Mouse (Mus musculus): ENCODE data around the gene Zdhhc4. TPM values are rescaled to one million over a fixed set of nuclear protein-coding genes. Genes with fewer than 3 reads are reported as not detected.

The Zdhhc4 gene
- polyA plus RNA-seq, 1 experiment from 2014 or later, result 78.1 TPM

GRCm38 (mm10) chr5:143272108-143272507, 56.9 kb downstream of the Zdhhc4 start:
- no peak for DNase-seq (ENCODE audit: low spot score)
- Histone ChIP-seq H3K4me2 (replicated peaks) (no peak overlapping the region), H3K9me3 (ENCODE audit: control insufficient read depth, low read length) (no peaks in the 10 kb centered on the region), H3K4me1 (replicated peaks; ENCODE audit: control insufficient read depth, insufficient read depth, low read length) (peaks cover 19% of the 10 kb centered on the region), H3K4me3 (replicated peaks; ENCODE audit: low read length) (no peak overlapping the region), H3K27ac (no peak overlapping the region), H3K9ac (no peak overlapping the region), H3K36me3 (replicated peaks; ENCODE audit: control insufficient read depth, insufficient read depth) (no peaks in the 10 kb centered on the region), H3K27me3 (ENCODE audit: control insufficient read depth, insufficient read depth, low read length) (no peaks in the 10 kb centered on the region)
- no peak for ATAC-seq (ENCODE audit: low FRiP score)
- 80% methylated on average over 3 of the region's 3 CpGs for WGBS

GRCm38 (mm10) chr5:143271642-143272041, 57.4 kb downstream of the Zdhhc4 start:
- Histone ChIP-seq H3K4me2 (replicated peaks) (no peak overlapping the region), H3K27me3 (ENCODE audit: control insufficient read depth, insufficient read depth, low read length) (no peaks in the 10 kb centered on the region), H3K27ac (no peak overlapping the region), H3K4me1 (replicated peaks; ENCODE audit: control insufficient read depth, insufficient read depth, low read length) (peaks cover 19% of the 10 kb centered on the region), H3K36me3 (replicated peaks; ENCODE audit: control insufficient read depth, insufficient read depth) (no peaks in the 10 kb centered on the region), H3K9me3 (ENCODE audit: control insufficient read depth, low read length) (no peaks in the 10 kb centered on the region), H3K9ac (0 out of 2 replicates have a peak overlapping the region, but pooled peaks have one; percentile 24), H3K4me3 (replicated peaks; ENCODE audit: low read length) (no peak overlapping the region)
- ATAC-seq (ENCODE audit: low FRiP score) (no peak), DNase-seq (ENCODE audit: low spot score) (no peak)
- WGBS, result 88% methylated on average over 6 of the region's 6 CpGs

- no peaks in the 10 kb centered on the region for H3K27me3 ChIP-seq (ENCODE audit: control insufficient read depth, insufficient read depth, low read length)
- DNase-seq (ENCODE audit: low spot score), result no peak
- 3% methylated on average over 12 of the region's 12 CpGs for WGBS
- peak overlapping the region; percentile 95 for H3K9ac ChIP-seq
- peak; percentile 28; the same call in 1 of the 2 replicates for ATAC-seq (ENCODE audit: low FRiP score)
- peaks cover 22% of the 10 kb centered on the region for H3K4me1 ChIP-seq (replicated peaks; ENCODE audit: control insufficient read depth, insufficient read depth, low read length)
- H3K4me2 ChIP-seq (replicated peaks), result peak overlapping the region; percentile 82
- H3K27ac ChIP-seq, result peak overlapping the region; percentile 83; the same call in 1 of the 2 replicates
- no peaks in the 10 kb centered on the region for H3K36me3 ChIP-seq (replicated peaks; ENCODE audit: control insufficient read depth, insufficient read depth)
- peak overlapping the region; percentile 74 for H3K4me3 ChIP-seq (replicated peaks; ENCODE audit: low read length)
- no peaks in the 10 kb centered on the region for H3K9me3 ChIP-seq (ENCODE audit: control insufficient read depth, low read length)
Measured at GRCm38 (mm10) chr5:143270151-143270519, 58.9 kb downstream of the Zdhhc4 start.

GRCm38 (mm10) chr5:143269363-143270150, 59.5 kb downstream of the Zdhhc4 start, which contains the start of gene Zfp316:
Zfp316 (minus strand) TSS chr5:143270022.
- no peaks in the 10 kb centered on the region for H3K27me3 ChIP-seq (ENCODE audit: control insufficient read depth, insufficient read depth, low read length)
- H3K4me1 ChIP-seq (replicated peaks; ENCODE audit: control insufficient read depth, insufficient read depth, low read length), result peaks cover 22% of the 10 kb centered on the region
- peak within 1 kb of the TSS; percentile 82 for H3K4me2 ChIP-seq (replicated peaks)
- H3K36me3 ChIP-seq (replicated peaks; ENCODE audit: control insufficient read depth, insufficient read depth), result peaks cover 4% of the 10 kb centered on the region
- peak within 1 kb of the TSS; percentile 95 for H3K9ac ChIP-seq
- peak; percentile 77 for ATAC-seq (ENCODE audit: low FRiP score)
- DNase-seq (ENCODE audit: low spot score), result peak; percentile 80
- under 1% methylated on average over 66 of the region's 79 CpGs for WGBS
- peak within 1 kb of the TSS; percentile 74 for H3K4me3 ChIP-seq (replicated peaks; ENCODE audit: low read length)
- H3K27ac ChIP-seq, result peak within 1 kb of the TSS; percentile 83
- H3K9me3 ChIP-seq (ENCODE audit: control insufficient read depth, low read length), result no peaks in the 10 kb centered on the region

- 19% methylated on average over 8 of the region's 8 CpGs for WGBS
- H3K9ac ChIP-seq, result peak overlapping the region; percentile 95
Measured at GRCm38 (mm10) chr5:143268985-143269362, 60.1 kb downstream of the Zdhhc4 start.

GRCm38 (mm10) chr5:143266794-143267193, 62.3 kb downstream of the Zdhhc4 start:
- H3K27ac ChIP-seq, result no peak overlapping the region
- ATAC-seq (ENCODE audit: low FRiP score), result no peak
- WGBS, result 92% methylated on average over 6 of the region's 6 CpGs

More at GRCm38 (mm10) chr5:143268985-143269362, 60.1 kb downstream of the Zdhhc4 start:
- DNase-seq (ENCODE audit: low spot score), result no peak
- ATAC-seq (ENCODE audit: low FRiP score), result no peak
- Histone ChIP-seq H3K36me3 (replicated peaks; ENCODE audit: control insufficient read depth, insufficient read depth) (peaks cover 10% of the 10 kb centered on the region), H3K4me1 (replicated peaks; ENCODE audit: control insufficient read depth, insufficient read depth, low read length) (peaks cover 22% of the 10 kb centered on the region), H3K4me2 (replicated peaks) (peak overlapping the region; percentile 82), H3K9me3 (ENCODE audit: control insufficient read depth, low read length) (no peaks in the 10 kb centered on the region), H3K4me3 (replicated peaks; ENCODE audit: low read length) (peak overlapping the region; percentile 74), H3K27me3 (ENCODE audit: control insufficient read depth, insufficient read depth, low read length) (no peaks in the 10 kb centered on the region), H3K27ac (peak overlapping the region; percentile 83)

More at GRCm38 (mm10) chr5:143266794-143267193, 62.3 kb downstream of the Zdhhc4 start:
- Histone ChIP-seq H3K4me3 (replicated peaks; ENCODE audit: low read length) (no peak overlapping the region), H3K4me2 (replicated peaks) (no peak overlapping the region), H3K36me3 (replicated peaks; ENCODE audit: control insufficient read depth, insufficient read depth) (peaks cover 32% of the 10 kb centered on the region), H3K9ac (no peak overlapping the region), H3K4me1 (replicated peaks; ENCODE audit: control insufficient read depth, insufficient read depth, low read length) (peaks cover 22% of the 10 kb centered on the region), H3K9me3 (ENCODE audit: control insufficient read depth, low read length) (no peaks in the 10 kb centered on the region), H3K27me3 (ENCODE audit: control insufficient read depth, insufficient read depth, low read length) (no peaks in the 10 kb centered on the region)
- DNase-seq (ENCODE audit: low spot score), result no peak

Other genes starting within 250 kb of the Zdhhc4 start
- 29.4 and 29.8 TPM in 2 replicates for gene Rnf216, start 216.3 kb downstream of the Zdhhc4 start, polyA plus RNA-seq (2014; fragmentation: Nextera tagmentation; extraction: Ambion mirVana)
- gene Olfr718-ps1, start 181.7 kb downstream of the Zdhhc4 start, polyA plus RNA-seq (2014; fragmentation: Nextera tagmentation; extraction: Ambion mirVana), result 0.07 TPM in 1 of 2 replicates, not detected in the other
- gene Rbak, start 148.5 kb downstream of the Zdhhc4 start, polyA plus RNA-seq (2014; fragmentation: Nextera tagmentation; extraction: Ambion mirVana), result 10.4 and 13.9 TPM in 2 replicates
- gene Spdye4b, start 148.2 kb downstream of the Zdhhc4 start, polyA plus RNA-seq (2014; fragmentation: Nextera tagmentation; extraction: Ambion mirVana), result not detected in 2 replicates
- gene Spdye4a, start 102.4 kb downstream of the Zdhhc4 start, polyA plus RNA-seq (2014; fragmentation: Nextera tagmentation; extraction: Ambion mirVana), result not detected in 2 replicates
- 21.6 and 24.8 TPM in 2 replicates for gene Zfp12, start 94.1 kb downstream of the Zdhhc4 start, polyA plus RNA-seq (2014; fragmentation: Nextera tagmentation; extraction: Ambion mirVana)
- gene Zfp316, start 59.2 kb downstream of the Zdhhc4 start, polyA plus RNA-seq (2014; fragmentation: Nextera tagmentation; extraction: Ambion mirVana), result 5.5 and 6.4 TPM in 2 replicates
- 0.23 and 0.43 TPM in 2 replicates for gene Zfp853, start 35.6 kb downstream of the Zdhhc4 start, polyA plus RNA-seq (2014; fragmentation: Nextera tagmentation; extraction: Ambion mirVana)
- 24.6 and 25.4 TPM in 2 replicates for gene E130309D02Rik, start 13.9 kb downstream of the Zdhhc4 start, polyA plus RNA-seq (2014; fragmentation: Nextera tagmentation; extraction: Ambion mirVana)
- gene Grid2ip, start 28.1 kb upstream of the Zdhhc4 start, polyA plus RNA-seq (2014; fragmentation: Nextera tagmentation; extraction: Ambion mirVana), result 0.25 and 0.60 TPM in 2 replicates
- gene Kdelr2, start 74.6 kb upstream of the Zdhhc4 start, polyA plus RNA-seq (2014; fragmentation: Nextera tagmentation; extraction: Ambion mirVana), result 146 and 147 TPM in 2 replicates
- 17.1 and 17.5 TPM in 2 replicates for gene Daglb, start 135.3 kb upstream of the Zdhhc4 start, polyA plus RNA-seq (2014; fragmentation: Nextera tagmentation; extraction: Ambion mirVana)
- 473 and 504 TPM in 2 replicates for gene Rac1, start 198.8 kb upstream of the Zdhhc4 start, polyA plus RNA-seq (2014; fragmentation: Nextera tagmentation; extraction: Ambion mirVana)

All from hindbrain, embryonic 14.5 days (tissue).